ENCODE assay signal across 19 mouse cellular contexts in genomic region chrX:23453616-23454015, GRCm38 (mm10).
DNase-seq lines count a peak whose midpoint lies in the region; ATAC-seq and TF ChIP-seq lines count a peak whose summit lies in the region.
"Had no signal": no experiment of that assay in that cellular context is flagged by ENCODE, and none has a peak within 500 bp of the region (broad histone marks: within the 10 kb centered on the region; RNA-seq: fewer than 3 reads in every experiment).

No protein-coding gene starts in this region.

- no peaks in the 10 kb centered on the region for H3K36me3 ChIP-seq in forebrain, embryonic 14.5 days (ENCODE audit: control insufficient read depth, insufficient read depth, low read length)
- no peaks in the 10 kb centered on the region for H3K36me3 ChIP-seq in forebrain, embryonic 12.5 days (replicated peaks)
- H3K36me3 ChIP-seq: hindbrain, embryonic 13.5 days; intestine, embryonic 15.5 days; limb, embryonic 12.5 days; liver, embryonic 13.5 days had no signal

- WGBS in forebrain, embryonic 14.5 days: 71% methylated on average over 3 of the region's 3 CpGs
- 91% methylated on average over 3 of the region's 3 CpGs for WGBS in forebrain, embryonic 12.5 days

- no peak overlapping the region for H3K4me3 ChIP-seq in forebrain, embryonic 14.5 days (ENCODE audit: low read depth, low read length)
- no peak overlapping the region for H3K4me3 ChIP-seq in forebrain, embryonic 12.5 days (replicated peaks)
- H3K4me3 ChIP-seq: hindbrain, embryonic 13.5 days; intestine, embryonic 15.5 days; limb, embryonic 12.5 days; liver, embryonic 13.5 days; myocyte had no signal

- H3K27ac ChIP-seq in forebrain, embryonic 14.5 days (ENCODE audit: low read depth, low read length): no peak overlapping the region
- H3K27ac ChIP-seq in forebrain, embryonic 12.5 days: no peak overlapping the region
- H3K27ac ChIP-seq: hindbrain, embryonic 13.5 days; intestine, embryonic 15.5 days; limb, embryonic 12.5 days; liver, embryonic 13.5 days had no signal

- TF ChIP-seq POLR2A in brain, embryonic 14.5 days (IDR thresholded peaks at IDR 0.05; ENCODE audit: borderline replicate concordance, extremely low read depth, insufficient read depth, insufficient read length, poor library complexity, severe bottlenecking): no peak

- peak; percentile 14 for DNase-seq in forebrain, embryonic 14.5 days (ENCODE audit: low spot score)
- peak; percentile 0 for DNase-seq in kidney, postnatal 14 days
- no peak for DNase-seq in kidney, postnatal 4 days
- DNase-seq in brain, embryonic 14.5 days (ENCODE audit: low read depth): peak; percentile 25
- peak; percentile 4 to 17 for DNase-seq in layer of hippocampus, postnatal 10 days (ENCODE audit: low spot score in 2 of 2)
- DNase-seq in kidney, postnatal 36 days: no peak
- DNase-seq in kidney, adult 11 months: no peak
- DNase-seq: cerebellum, postnatal 14 days; embryo, embryonic 11 days; gastrocnemius, postnatal 25 days; liver, embryonic 13.5 days; midbrain, embryonic 14.5 days; retina, postnatal 1 day; thymus, adult 18-20 months had no signal

- no peaks in the 10 kb centered on the region for H3K4me1 ChIP-seq in forebrain, embryonic 14.5 days (ENCODE audit: control insufficient read depth, insufficient read depth, low read length)
- H3K4me1 ChIP-seq in forebrain, embryonic 12.5 days: no peaks in the 10 kb centered on the region
- H3K4me1 ChIP-seq: hindbrain, embryonic 13.5 days; intestine, embryonic 15.5 days; limb, embryonic 12.5 days; liver, embryonic 13.5 days had no signal

- no peak for ATAC-seq in forebrain, embryonic 14.5 days
- ATAC-seq in forebrain, embryonic 12.5 days (ENCODE audit: low FRiP score): no peak
- ATAC-seq: intestine, embryonic 15.5 days had no signal

- no peak for TF ChIP-seq CTCF in brain, embryonic 14.5 days (IDR thresholded peaks at IDR 0.05; ENCODE audit: borderline replicate concordance, extremely low read depth, insufficient read depth, insufficient read length)

- no peaks in the 10 kb centered on the region for H3K9me3 ChIP-seq in forebrain, embryonic 14.5 days (replicated peaks; ENCODE audit: control insufficient read depth, low read length)
- no peaks in the 10 kb centered on the region for H3K9me3 ChIP-seq in forebrain, embryonic 12.5 days
- H3K9me3 ChIP-seq: hindbrain, embryonic 13.5 days; intestine, embryonic 15.5 days; limb, embryonic 12.5 days; liver, embryonic 13.5 days had no signal

- H3K4me2 ChIP-seq in forebrain, embryonic 14.5 days (ENCODE audit: low read length): no peak overlapping the region
- H3K4me2 ChIP-seq in forebrain, embryonic 12.5 days: no peak overlapping the region
- H3K4me2 ChIP-seq: hindbrain, embryonic 13.5 days; intestine, embryonic 15.5 days; limb, embryonic 12.5 days; liver, embryonic 13.5 days had no signal

- no peaks in the 10 kb centered on the region for H3K27me3 ChIP-seq in forebrain, embryonic 14.5 days (replicated peaks; ENCODE audit: control insufficient read depth, insufficient read depth, low read length)
- H3K27me3 ChIP-seq in forebrain, embryonic 12.5 days: no peaks in the 10 kb centered on the region
- H3K27me3 ChIP-seq: hindbrain, embryonic 13.5 days; intestine, embryonic 15.5 days; limb, embryonic 12.5 days; liver, embryonic 13.5 days had no signal

- no peak overlapping the region for H3K9ac ChIP-seq in forebrain, embryonic 14.5 days (ENCODE audit: low read length)
- no peak overlapping the region for H3K9ac ChIP-seq in forebrain, embryonic 12.5 days
- H3K9ac ChIP-seq: hindbrain, embryonic 13.5 days; intestine, embryonic 15.5 days; limb, embryonic 12.5 days; liver, embryonic 13.5 days had no signal

Comparison
In these comparisons a context has a peak if more than half of its experiments do, and no peak if none do; other contexts are left out.
1. DNase-seq: peak in forebrain, embryonic 14.5 days (single experiment), kidney, postnatal 14 days (single experiment), brain, embryonic 14.5 days (single experiment) and layer of hippocampus, postnatal 10 days (2 of 2); none in kidney, postnatal 4 days (0 of 2), kidney, postnatal 36 days (0 of 2) and kidney, adult 11 months (single experiment).